Mouse (Mus musculus): ENCODE data around the gene Zzef1. TPM values are rescaled to one million over a fixed set of nuclear protein-coding genes. Genes with fewer than 3 reads are reported as not detected.

Gene Zzef1
- polyA plus RNA-seq, 1 experiment from 2014 or later, result 12.1 TPM

- Histone ChIP-seq H3K36me3 (replicated peaks) (peaks cover 64% of the 10 kb centered on the region), H3K9me3 (no peaks in the 10 kb centered on the region), H3K27me3 (no peaks in the 10 kb centered on the region), H3K4me1 (no peaks in the 10 kb centered on the region), H3K27ac (no peak overlapping the region), H3K4me2 (no peak overlapping the region), H3K9ac (no peak overlapping the region), H3K4me3 (replicated peaks) (no peak overlapping the region)
- ATAC-seq (ENCODE audit: low FRiP score), result no peak
- 97% methylated on average over 1 of the region's 1 CpGs for WGBS
These were observed 56.1 kb downstream of the Zzef1 start for GRCm38 (mm10) chr11:72852122-72852521.

DNA sequence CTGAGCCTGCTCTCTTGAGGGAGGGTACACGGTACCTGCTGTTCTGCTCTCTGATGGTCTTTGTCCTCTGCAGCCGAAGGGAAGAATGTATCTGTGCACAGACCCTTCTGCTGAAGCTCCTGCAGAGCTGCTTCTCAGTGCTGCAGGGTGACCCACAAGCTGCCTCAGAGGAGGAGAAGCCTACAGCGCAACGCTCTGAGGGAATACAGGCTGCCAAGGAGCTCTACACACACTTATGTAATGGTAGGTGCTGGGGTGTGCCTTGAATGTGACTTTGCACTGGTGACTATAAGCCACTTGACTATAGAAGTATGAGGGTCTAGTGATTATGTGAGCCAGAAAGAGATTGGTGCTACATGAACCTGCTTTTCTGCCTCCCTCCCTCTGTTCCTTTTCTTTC, 57.1 kb downstream of the Zzef1 start:
- 85% methylated on average over 4 of the region's 4 CpGs for WGBS
- H3K4me1 ChIP-seq, result no peaks in the 10 kb centered on the region

DNA sequence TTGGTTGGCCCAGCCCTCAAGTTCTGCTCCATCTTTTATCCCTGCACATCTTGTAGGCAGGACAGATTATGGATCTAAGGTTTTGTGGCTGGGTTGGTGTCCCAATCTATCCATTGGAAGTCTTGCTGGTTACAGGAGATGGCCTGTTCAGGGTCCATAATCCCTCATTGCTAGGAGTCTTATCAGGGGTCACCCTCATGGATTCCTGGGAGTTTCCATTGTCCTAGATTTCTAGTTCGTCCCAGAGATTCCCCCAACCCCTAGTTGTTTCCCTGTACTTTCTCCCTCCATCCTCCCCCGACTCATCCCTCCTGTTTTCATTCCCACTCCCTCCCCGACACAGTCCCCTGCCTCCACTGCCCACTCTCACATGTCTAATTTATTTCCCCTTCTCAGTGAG, 58.2 kb downstream of the Zzef1 start:
- Histone ChIP-seq H3K27ac (no peak overlapping the region), H3K4me1 (no peaks in the 10 kb centered on the region), H3K36me3 (replicated peaks) (peaks cover 60% of the 10 kb centered on the region), H3K9ac (no peak overlapping the region), H3K9me3 (no peaks in the 10 kb centered on the region), H3K27me3 (no peaks in the 10 kb centered on the region), H3K4me2 (no peak overlapping the region), H3K4me3 (replicated peaks) (no peak overlapping the region)
- no peak for ATAC-seq (ENCODE audit: low FRiP score)
- WGBS, result 79% methylated on average over 3 of the region's 3 CpGs

More for the DNA sequence above, 57.1 kb downstream of the Zzef1 start:
- Histone ChIP-seq H3K4me3 (replicated peaks) (no peak overlapping the region), H3K27ac (no peak overlapping the region), H3K9ac (no peak overlapping the region), H3K27me3 (no peaks in the 10 kb centered on the region), H3K4me2 (no peak overlapping the region), H3K36me3 (replicated peaks) (peaks cover 65% of the 10 kb centered on the region), H3K9me3 (no peaks in the 10 kb centered on the region)
- ATAC-seq (ENCODE audit: low FRiP score), result no peak

GRCm38 (mm10) chr11:72856764-72857163, 60.7 kb downstream of the Zzef1 start:
- Histone ChIP-seq H3K36me3 (replicated peaks) (peaks cover 71% of the 10 kb centered on the region), H3K27ac (no peak overlapping the region), H3K27me3 (no peaks in the 10 kb centered on the region), H3K4me3 (replicated peaks) (no peak overlapping the region), H3K9me3 (no peaks in the 10 kb centered on the region), H3K4me1 (no peaks in the 10 kb centered on the region), H3K9ac (no peak overlapping the region), H3K4me2 (no peak overlapping the region)
- ATAC-seq (ENCODE audit: low FRiP score), result no peak
- WGBS, result 91% methylated on average over 2 of the region's 2 CpGs

DNA sequence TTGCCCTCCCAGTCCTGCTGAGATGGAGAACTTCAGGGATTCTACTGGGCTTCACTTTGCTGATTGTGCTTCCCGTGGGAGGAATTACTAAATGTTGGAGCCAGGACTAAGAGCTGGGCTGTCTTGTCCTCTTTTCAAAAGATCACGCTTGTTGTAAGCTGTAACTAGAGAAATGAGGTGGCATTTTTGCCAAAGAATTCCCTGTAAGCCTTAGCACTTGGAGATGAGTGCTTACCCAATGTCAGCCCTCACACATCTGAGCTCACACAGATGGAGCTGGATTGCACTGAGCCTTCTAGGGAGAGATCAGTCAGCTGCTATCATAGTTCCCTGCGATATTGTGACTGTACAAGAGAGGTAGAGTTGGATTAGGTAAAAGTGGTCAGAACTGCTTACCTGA, 65.2 kb downstream of the Zzef1 start:
- Histone ChIP-seq H3K9me3 (no peaks in the 10 kb centered on the region), H3K4me2 (no peak overlapping the region), H3K4me1 (no peaks in the 10 kb centered on the region), H3K27me3 (no peaks in the 10 kb centered on the region), H3K4me3 (replicated peaks) (no peak overlapping the region), H3K9ac (no peak overlapping the region), H3K27ac (no peak overlapping the region), H3K36me3 (replicated peaks) (peaks cover 65% of the 10 kb centered on the region)
- WGBS, result 96% methylated on average over 3 of the region's 3 CpGs
- ATAC-seq (ENCODE audit: low FRiP score), result no peak

DNA sequence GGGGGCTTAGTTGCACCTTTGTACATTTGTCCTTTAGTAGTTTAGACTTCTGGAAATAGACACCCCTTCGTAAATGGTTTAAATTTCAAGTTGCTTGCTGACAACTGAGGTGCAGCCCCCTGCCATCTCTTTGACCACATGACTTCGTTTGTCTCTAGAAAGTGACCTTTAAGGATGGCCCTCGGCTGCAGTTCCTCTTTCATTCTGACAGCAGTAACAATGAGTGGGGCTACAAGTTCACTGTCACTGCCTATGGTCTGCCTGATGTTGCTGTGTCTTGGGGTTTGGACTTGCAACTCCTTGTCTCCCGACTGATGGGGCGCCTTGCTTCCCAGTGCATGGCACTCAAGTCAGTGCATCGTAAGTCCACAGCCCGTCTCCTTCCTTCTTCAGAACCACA, 70.4 kb downstream of the Zzef1 start:
- no peak for ATAC-seq (ENCODE audit: low FRiP score)
- Histone ChIP-seq H3K36me3 (replicated peaks) (peaks cover 63% of the 10 kb centered on the region), H3K4me1 (no peaks in the 10 kb centered on the region), H3K27ac (no peak overlapping the region), H3K4me3 (replicated peaks) (no peak overlapping the region), H3K9me3 (no peaks in the 10 kb centered on the region), H3K4me2 (no peak overlapping the region), H3K9ac (no peak overlapping the region), H3K27me3 (no peaks in the 10 kb centered on the region)
- WGBS, result 90% methylated on average over 7 of the region's 7 CpGs

DNA sequence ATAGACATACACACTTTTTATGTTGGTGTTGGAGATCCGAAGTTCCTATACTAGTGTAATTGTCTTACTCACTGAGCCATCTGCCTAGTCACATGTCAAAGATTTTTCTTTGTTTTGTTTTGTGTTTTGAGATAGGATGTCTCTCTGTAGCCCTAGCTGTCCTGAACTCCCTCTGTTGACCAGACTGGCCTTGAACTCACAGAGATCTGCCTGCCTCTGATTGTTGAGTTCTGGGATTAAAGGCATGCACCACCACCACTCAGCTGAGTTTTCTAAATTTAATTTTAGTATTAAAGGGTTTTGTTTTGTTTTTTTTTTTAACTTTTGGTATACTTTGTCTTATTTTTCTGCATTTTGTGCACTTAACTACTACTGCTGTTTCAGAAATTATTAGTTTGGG, 76.0 kb downstream of the Zzef1 start:
- Histone ChIP-seq H3K4me1 (no peaks in the 10 kb centered on the region), H3K9ac (no peak overlapping the region), H3K36me3 (replicated peaks) (peaks cover 57% of the 10 kb centered on the region), H3K4me3 (replicated peaks) (no peak overlapping the region), H3K9me3 (no peaks in the 10 kb centered on the region), H3K27ac (no peak overlapping the region), H3K4me2 (no peak overlapping the region), H3K27me3 (no peaks in the 10 kb centered on the region)
- no peak for ATAC-seq (ENCODE audit: low FRiP score)
- WGBS, result 90% methylated on average over 1 of the region's 1 CpGs

GRCm38 (mm10) chr11:72892623-72893022, 96.6 kb downstream of the Zzef1 start:
- H3K36me3 ChIP-seq (replicated peaks), result peaks cover 58% of the 10 kb centered on the region
- 87% methylated on average over 1 of the region's 1 CpGs for WGBS
- no peak overlapping the region for H3K9ac ChIP-seq
- no peaks in the 10 kb centered on the region for H3K9me3 ChIP-seq
- H3K4me3 ChIP-seq (replicated peaks), result no peak overlapping the region
- H3K4me2 ChIP-seq, result no peak overlapping the region
- H3K27ac ChIP-seq, result no peak overlapping the region
- ATAC-seq (ENCODE audit: low FRiP score), result no peak
- H3K4me1 ChIP-seq, result no peaks in the 10 kb centered on the region
- no peaks in the 10 kb centered on the region for H3K27me3 ChIP-seq

DNA sequence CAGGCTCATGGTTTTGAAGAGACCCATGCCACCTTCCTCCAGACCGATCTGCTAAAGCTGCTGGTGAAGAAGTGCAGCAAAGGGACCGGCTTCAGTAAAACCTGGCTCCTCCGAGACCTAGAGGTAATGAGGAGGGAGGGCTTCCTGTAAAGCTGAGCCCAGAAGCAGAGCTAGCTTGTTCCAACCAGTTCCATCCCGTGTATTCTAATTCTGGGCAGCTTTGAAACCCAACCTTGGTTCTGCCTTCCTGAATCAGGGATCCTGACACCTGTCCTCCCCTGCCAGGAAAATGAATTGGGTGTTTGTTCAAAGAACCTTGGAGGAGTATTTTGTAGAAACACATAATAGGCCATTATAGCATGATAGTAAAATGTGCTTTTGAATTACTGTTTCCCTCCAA, 112.4 kb downstream of the Zzef1 start:
- no peaks in the 10 kb centered on the region for H3K9me3 ChIP-seq
- H3K9ac ChIP-seq, result no peak overlapping the region
- no peaks in the 10 kb centered on the region for H3K27me3 ChIP-seq
- no peak overlapping the region for H3K4me2 ChIP-seq
- no peak for ATAC-seq (ENCODE audit: low FRiP score)
- H3K27ac ChIP-seq, result no peak overlapping the region
- 89% methylated on average over 4 of the region's 4 CpGs for WGBS
- peaks cover 61% of the 10 kb centered on the region for H3K36me3 ChIP-seq (replicated peaks)
- no peak overlapping the region for H3K4me3 ChIP-seq (replicated peaks)
- H3K4me1 ChIP-seq, result no peaks in the 10 kb centered on the region

GRCm38 (mm10) chr11:72917299-72917996, 121.4 kb downstream of the Zzef1 start:
- Histone ChIP-seq H3K4me1 (no peaks in the 10 kb centered on the region), H3K4me3 (replicated peaks) (no peak overlapping the region), H3K27ac (no peak overlapping the region), H3K9me3 (no peaks in the 10 kb centered on the region), H3K4me2 (no peak overlapping the region), H3K9ac (no peak overlapping the region), H3K36me3 (replicated peaks) (peaks cover 66% of the 10 kb centered on the region), H3K27me3 (no peaks in the 10 kb centered on the region)
- WGBS, result 77% methylated on average over 7 of the region's 7 CpGs
- ATAC-seq (ENCODE audit: low FRiP score), result no peak

- Histone ChIP-seq H3K36me3 (replicated peaks) (peaks cover 52% of the 10 kb centered on the region), H3K9ac (no peak overlapping the region), H3K27me3 (no peaks in the 10 kb centered on the region), H3K9me3 (no peaks in the 10 kb centered on the region), H3K4me3 (replicated peaks) (no peak overlapping the region), H3K27ac (no peak overlapping the region), H3K4me2 (no peak overlapping the region), H3K4me1 (no peaks in the 10 kb centered on the region)
- 86% methylated on average over 4 of the region's 4 CpGs for WGBS
- no peak for ATAC-seq (ENCODE audit: low FRiP score)
These were observed 127.1 kb downstream of the Zzef1 start for GRCm38 (mm10) chr11:72923116-72923515.

- H3K27me3 ChIP-seq, result no peaks in the 10 kb centered on the region
- no peaks in the 10 kb centered on the region for H3K4me1 ChIP-seq
- WGBS, result 86% methylated on average over 1 of the region's 1 CpGs
- no peak overlapping the region for H3K4me3 ChIP-seq (replicated peaks)
- no peak overlapping the region for H3K9ac ChIP-seq
- H3K27ac ChIP-seq, result no peak overlapping the region
- no peaks in the 10 kb centered on the region for H3K9me3 ChIP-seq
- peaks cover 40% of the 10 kb centered on the region for H3K36me3 ChIP-seq (replicated peaks)
- ATAC-seq (ENCODE audit: low FRiP score), result no peak
- no peak overlapping the region for H3K4me2 ChIP-seq
These were observed 128.4 kb downstream of the Zzef1 start for GRCm38 (mm10) chr11:72924458-72924857.

DNA sequence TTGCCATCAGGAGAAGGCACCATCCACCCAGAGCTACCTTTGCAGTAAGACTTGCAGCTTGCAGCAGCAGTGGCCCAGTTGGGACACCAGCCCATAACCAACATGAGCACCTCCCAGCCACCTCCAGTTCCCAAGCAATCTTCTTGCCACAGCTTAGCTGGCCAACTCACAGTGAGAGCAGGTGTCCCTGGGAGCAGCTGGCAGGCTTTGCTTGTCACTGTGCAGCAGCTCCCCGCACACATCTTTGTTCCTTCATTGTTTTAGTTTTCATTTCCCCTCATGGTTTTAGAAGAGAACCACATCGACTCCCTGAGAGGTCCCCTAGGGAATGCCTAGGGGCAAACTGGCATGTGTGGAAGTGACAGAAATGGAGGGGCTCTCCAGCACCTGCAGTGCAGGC, 129.0 kb downstream of the Zzef1 start:
- peaks cover 40% of the 10 kb centered on the region for H3K36me3 ChIP-seq (replicated peaks)
- no peak overlapping the region for H3K4me3 ChIP-seq (replicated peaks)
- no peaks in the 10 kb centered on the region for H3K4me1 ChIP-seq
- ATAC-seq (ENCODE audit: low FRiP score), result no peak
- no peak overlapping the region for H3K9ac ChIP-seq
- 68% methylated on average over 2 of the region's 2 CpGs for WGBS
- H3K27me3 ChIP-seq, result no peaks in the 10 kb centered on the region
- no peaks in the 10 kb centered on the region for H3K9me3 ChIP-seq
- H3K4me2 ChIP-seq, result no peak overlapping the region
- H3K27ac ChIP-seq, result no peak overlapping the region

Data from forebrain, embryonic 12.5 days (tissue).